Mouse (Mus musculus) c-Kit-negative CD71-positive TER-119-positive erythroid progenitor cells, embryonic 14.5 days (primary cell): ENCODE data around the gene Atad5.
A peak's percentile ranks its signal among the peaks of the same experiment; 100 is the strongest.

Source experiments
- DNase-seq: peaks from one replicate; pipeline ENCODE4 v3.0.0-alpha.2; 2013; ENCODE audit warnings: low read depth, low spot score

Atad5 gene

DNA sequence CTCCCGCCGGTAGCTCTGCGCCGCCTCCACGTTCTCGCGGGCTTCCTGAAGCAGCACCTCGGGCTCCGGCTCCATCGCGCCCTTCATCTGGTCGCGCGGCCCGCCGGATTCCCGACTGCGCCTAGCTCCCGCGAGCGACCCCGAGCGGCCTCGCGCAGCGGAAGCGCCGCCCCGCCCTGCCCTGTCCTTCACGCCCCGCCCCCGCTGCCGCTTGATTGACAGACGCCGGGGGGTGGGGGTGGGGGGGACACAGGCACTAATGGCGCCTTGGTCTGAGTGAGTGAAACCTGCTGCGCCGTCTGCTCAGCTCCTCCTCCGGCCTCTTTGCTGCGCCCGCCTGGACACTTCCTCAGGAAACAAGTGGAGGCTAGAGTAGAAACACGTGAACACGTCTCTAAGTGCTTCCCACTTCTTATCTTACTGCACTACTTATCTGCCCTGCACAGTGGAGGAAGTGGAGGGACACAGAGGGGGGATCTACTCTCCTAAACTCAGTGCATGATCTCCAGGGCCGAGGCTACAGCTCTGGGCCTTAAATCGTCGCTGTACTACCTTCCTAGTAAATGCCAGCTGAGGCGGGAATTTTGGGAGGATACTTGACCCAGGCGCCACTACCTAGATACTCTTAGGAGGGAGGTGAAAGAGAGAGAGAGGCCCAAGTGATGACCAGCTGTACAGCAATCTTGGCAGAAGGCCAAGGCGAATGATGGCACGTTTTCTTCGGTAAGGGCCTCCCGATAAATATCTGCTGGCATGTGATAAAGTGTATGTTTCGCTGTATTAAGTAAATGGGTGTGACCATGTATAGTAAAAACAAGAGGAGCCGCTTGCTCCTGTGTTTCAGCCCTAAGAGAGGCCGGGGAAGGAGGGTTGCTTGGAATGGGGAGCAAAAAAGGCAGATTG is 8.1 kb upstream of the Atad5 start, which contains the start of gene Crlf3:
TSS of gene Crlf3 (minus strand) at position 166 of the 903 bp plus-strand sequence.
- peak; percentile 92 for DNase-seq

DNA sequence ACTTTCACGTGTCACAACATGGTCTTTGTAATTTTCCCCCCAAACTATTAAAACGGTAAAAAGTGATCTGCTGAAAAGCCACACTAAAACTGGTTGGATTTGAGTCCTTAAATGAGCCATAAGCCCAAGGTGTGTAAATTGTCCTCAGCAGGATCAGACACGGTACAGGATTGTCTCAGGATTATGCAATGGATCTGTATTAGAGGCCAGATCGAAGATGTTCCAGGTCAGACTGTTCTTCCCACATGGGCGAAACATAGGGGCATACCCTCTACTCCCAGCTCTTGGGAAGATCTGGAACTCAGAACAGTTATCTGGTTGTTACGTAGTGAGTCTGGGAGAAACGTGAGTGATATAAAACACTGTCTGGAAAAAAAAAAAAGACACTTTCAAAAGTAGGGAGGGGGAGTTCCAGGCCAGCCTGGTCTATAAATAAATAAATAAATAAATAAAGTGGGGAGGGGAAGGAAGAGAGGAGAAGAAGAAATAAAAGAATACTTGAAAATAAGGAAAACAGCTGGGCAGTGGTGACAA is 7.3 kb upstream of the Atad5 start:
- no peak for DNase-seq

DNA sequence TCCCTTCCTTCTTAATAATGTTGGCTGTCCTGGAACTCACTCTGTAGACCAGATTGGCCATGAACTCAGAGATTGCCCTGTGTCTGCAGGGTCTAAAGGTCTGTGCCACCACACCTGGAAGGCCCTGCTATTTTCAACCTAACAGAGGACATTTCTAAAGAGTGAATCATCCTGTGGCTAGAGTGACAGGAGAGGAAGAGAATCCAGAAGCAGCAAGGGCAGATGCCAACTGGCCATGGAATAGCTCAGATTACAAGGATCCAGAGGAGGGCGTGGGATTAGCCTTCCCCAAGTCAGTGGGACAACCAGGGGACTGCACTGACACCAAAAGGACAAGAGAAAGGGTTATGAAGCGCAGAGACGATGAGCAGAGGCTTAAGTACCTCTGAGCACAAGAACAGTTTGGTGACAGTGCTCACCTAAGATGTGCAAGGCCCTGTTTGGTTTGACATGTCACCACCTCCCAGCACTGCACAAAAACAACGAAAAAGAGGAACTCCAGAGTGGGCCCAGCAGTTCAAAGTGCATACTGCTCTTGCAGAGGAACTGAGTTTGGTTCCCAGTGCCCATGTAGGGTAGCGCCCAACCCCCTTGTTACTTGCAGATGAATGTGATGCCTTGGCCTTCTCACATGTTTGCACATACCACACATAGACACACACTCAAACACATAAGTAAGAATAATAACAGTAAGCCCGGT is 3.7 kb upstream of the Atad5 start:
- no peak for DNase-seq

DNA sequence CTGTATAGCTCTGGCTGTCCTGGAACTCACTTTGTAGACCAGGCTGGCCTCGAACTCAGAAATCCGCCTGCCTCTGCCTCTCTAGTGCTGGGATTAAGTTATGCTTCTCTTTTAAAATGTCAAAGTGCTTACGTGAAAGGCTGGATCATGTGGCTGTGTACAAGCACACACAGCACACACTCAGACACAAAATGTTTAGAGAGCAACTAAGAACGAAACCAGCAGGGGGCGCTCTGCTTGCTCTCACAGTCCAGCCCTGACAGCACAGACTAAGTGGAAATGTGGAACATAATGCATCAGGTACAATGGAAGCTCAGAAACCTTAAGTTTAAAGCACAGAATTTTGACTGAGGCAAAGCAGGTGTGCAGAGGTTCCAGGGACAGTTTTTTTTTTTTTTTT is 2.4 kb upstream of the Atad5 start:
- peak; percentile 91 for DNase-seq

DNA sequence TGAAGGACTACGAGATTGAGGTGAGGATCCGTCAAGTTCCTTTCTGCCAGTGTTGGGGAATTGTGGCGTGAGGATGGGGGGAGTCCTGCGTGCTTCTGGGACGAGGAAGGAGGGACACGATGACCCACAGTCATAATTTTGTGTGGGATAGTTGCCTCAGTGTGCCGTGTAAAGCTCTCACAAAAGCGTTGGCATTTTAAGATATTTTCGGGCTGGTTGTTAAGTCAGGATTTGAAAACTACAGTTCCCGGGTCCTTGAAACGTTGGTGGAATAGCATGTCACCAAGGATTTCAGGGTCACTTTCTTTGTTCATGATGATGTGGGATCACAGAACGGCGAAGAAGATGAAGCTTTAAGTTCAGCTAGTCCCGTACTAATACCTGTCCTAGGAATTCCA is 616 bp downstream of the Atad5 start:
- DNase-seq: no peak

DNA sequence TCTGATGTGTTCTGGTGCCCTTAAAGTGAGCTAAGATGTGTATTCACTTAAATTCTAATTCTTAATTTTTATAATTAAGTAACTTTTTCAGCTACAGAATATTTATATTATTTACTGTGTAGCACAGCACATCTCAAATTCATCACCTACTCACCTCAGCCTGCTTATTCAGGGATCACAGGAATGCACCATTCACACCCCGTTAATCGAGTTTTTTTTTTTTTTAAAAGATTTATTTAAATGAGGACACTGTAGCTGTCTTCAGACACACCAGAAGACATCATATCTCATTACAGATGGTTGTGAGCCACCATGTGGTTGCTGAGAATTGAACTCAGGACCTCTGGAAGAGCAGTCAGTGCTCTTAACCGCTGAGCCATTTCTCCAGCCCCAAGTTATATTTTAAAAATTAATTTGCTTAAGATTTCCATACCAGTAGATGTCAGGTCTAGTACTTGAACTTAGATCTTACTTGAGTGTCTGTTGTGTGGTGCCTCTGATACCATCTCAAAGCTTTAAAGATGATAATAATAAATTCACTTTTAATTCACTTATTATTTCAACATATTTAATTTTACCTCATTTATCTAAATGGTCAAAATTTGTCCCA is 1.5 kb downstream of the Atad5 start:
- no peak for DNase-seq

DNA sequence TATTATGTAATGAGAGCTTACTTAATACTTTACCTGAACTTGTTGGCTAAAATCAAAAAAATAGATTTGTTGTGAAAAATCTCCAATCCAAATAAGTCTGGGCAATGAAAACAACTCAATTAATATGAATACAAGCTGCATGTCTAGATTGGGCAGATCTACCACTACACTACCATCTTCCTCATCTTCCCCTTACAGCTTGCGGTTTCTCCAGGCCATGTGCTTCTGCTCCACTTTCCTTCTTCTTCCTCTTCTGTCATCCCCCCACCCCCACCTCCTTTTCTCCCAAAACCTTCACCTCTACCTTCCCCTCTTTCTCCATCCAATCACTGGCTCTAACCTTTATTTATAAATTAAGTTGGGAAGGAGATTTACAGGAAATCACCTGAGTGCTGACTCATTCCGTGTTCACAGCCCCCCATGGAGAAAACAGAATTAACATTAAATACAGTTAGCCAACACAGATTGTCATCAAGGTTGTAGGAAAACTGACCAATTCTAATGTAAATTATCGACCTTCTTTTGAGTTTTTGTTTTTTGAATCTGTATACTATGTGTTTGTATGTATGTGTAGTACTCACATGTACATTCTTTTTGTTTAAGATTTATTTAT is 9.3 kb downstream of the Atad5 start:
- no peak for DNase-seq

DNA sequence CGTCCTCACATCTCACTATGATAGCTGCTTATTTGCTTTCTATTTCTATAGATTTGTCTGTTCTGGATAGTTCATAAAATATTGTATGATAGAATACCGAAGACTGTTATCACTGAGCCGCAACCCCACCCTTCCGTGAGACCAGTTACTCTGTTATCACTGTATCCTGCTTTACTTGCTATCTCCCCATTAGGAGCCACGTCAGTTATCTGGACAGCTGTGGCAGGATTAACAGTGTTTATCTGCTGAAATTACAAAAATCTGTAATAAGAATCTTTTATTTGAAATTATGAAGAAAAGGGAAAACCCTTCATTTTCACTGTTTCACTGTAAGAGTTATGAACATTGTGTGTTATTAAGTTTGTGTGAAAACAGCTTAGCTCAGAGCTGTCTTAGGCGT is 12.1 kb downstream of the Atad5 start:
- no peak for DNase-seq

DNA sequence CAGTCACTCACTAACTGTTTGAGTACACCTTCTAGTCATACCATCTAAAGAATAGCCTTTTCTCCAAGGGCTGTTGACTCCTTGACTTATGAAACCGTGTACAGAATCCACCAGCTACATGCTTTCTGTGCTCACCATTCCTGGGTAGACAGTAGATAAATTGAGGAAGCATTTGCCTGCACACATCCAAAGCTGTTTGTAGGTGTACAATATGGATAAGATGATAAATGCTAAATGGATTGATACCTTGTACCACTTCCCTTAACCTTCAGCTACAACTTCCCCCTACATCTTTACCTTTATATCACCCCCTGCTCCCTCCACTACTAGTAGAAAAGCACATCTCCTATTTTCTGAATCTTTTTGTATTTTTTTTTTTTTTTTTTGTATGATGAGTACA is 15.2 kb downstream of the Atad5 start:
- DNase-seq: no peak

DNA sequence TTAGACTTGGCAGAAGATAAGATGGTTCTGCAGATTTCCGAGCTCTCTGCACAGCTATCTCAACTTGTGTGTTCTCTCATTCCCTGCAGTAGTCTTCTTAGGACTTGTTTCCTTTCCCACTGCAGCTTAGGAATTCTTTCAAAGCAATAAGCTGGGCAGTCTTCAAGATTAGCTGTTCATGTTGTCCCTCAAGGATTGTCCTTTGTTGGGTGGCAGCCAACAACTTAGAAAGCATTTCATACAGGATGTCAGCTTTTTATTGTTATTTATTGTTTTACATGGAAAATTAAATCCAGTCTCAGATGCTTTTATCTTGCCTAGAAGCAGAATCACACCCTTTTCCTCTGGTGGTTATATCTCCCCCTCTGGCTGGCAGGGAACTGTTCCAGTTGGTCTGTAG is 27.2 kb downstream of the Atad5 start:
- no peak for DNase-seq

DNA sequence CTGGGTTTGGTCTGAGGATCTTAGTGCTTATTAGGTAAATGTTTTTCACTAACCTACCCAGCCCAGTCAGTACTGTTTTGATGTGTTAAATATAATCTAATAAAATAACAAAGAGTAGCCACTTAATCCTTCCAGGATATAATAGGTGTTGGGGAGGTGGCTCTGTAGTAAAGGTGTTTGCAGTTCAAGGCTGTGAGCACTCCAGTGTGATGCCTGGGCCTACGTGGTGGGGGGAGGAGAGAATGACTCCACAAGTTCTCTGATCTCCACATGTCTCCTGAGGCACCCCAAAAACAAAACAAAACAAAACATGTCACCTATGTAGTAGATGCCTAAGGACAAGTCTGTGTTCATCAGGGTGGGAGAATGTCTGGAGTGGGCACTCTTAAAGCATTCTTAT is 42.9 kb downstream of the Atad5 start:
- DNase-seq: no peak

DNA sequence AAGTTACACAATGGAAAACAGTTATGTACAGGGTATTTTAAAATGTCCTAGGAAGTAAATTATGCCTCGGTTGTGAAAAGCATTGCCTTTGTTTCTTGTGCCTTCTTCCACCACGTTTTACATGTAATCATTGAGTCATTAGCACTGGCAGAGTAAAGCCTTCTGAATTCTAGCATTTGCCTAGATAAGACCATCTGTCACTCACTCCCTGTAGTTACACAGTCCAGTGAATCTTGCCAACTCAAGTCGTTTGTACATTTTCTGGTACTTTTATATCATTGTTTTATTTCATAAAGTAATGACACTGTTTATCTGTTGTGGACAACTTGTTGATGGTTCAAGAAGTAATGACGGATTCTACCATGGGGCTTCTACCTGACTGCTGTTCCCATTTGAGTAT is 45.5 kb downstream of the Atad5 start:
- DNase-seq: no peak

DNA sequence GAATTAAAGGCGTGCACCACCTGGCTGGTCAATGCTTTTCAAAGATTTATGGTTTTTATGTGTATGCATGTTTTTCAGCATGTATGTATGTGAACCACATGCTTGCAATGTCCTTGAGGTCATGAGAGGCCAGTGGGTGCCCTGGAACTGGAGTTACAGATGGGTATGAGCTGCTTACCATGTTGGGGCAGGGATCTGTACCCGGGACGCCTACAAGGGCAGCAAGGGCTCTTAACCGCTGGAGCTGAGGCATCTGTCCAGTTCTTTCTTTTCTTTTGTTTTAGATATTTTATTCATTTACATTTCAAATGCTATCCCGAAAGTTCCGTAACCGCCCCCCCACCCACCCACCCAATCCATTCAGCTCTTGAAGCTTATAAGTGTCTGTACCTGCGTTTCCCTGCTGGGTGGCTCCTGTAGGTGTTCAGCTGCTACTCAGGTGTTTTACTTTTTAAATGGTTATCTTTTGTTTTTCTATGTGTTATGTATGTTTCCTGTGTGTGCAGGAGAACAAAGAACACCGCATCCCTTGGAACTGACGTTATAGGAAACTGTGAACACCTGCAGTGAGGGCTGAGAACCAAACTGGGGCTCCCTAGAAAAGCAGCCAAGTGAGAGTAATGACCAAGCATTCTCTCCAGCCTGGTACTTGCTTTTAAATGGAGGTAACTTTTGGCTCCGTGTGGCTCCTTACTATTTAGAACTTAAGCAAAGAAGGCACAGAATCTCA is 46.9 kb downstream of the Atad5 start:
- no peak for DNase-seq

DNA sequence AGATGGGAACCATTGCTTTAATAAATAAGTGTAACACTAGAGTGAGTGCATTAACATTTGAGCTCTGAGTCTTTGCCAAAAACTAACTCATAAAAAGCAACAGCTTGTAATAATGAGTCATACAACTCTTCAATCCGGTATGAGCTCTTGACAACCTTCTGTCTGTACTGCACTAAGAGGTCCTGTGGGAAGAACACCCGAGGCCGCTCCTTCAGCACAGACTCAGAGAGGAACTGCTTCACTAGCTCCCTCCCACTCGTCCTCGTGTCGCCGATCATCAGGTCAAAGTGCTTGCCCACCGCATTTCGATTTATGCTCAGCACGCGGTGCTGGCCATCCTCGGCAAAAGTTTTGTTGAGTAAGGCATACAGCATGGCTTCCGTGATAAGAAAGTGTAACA is 47.6 kb downstream of the Atad5 start:
- DNase-seq: no peak

DNA sequence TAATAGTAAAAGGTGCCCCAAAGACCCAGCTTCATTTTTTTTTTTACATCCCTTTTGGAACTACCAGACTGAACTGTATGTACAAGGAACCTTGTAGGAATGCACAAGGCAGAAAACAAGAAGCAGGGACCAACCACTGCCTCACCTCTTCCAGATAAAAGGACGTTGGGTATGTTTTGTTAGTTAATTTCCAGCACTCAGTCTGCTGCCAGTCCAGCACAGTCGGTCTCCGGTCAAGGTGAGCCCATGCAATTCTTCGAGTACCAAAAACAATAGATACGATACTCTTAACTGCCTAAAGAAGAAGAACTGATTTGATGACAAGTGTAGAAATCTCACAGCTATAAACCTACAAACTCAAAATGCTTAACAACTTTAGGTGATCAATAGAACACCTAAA is 48.6 kb downstream of the Atad5 start:
- no peak for DNase-seq

DNA sequence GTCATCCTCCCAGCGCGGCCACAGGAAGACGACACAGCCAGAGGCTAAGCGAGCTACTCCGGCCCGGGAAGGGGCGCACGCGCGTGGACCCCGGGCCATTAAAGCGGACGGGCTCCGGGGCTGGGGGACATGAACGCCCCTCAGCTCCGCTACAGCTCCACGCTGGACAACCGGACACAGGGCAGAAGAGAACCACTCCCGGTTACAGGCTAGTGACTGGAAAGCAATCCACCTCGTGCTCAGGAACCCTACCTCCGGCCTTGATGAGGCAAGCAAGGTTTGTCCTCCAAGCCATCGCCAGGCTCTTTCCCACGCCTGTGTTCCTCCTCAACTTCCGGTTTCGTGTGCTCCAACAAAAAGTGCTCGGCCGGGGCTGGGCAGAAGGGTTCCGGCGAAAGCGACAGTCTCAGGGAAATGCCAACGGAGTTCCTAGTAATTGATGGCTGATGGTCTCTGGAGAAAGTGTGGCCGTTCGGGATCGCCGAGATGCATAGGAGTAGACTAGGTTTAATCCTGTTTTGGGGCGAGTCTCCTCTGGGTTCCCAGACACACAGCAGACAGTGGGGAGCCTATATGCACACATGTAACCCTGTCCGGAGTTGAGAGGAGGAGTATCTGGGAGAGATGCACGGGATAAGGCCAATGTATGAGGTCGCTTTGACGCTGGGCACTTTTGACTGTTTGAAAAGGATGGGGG is 52.8 kb downstream of the Atad5 start, which contains the start of gene Tefm:
TSS of gene Tefm (minus strand) at position 351 of the 697 bp plus-strand sequence.
- peak; percentile 54 for DNase-seq

DNA sequence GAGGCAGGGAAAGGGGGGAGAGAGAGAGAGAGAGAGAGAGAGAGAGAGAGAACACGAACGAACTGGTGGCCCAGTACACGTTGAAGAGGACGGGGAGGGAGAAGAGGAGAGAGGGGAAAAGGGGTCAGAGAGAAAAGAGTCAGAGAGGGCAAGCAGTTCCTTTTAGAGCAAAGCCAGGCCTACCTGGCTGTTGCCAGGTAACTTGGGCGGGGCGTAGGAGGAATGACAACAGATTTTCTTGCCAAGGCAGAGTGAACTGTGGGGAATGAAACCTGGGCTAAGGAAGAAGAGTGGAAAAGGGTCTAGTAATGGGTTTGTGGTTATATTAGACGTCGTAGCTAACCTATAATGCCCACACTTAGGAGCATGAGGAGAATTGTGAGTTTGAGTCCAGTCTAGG is 53.7 kb downstream of the Atad5 start:
- DNase-seq: no peak

DNA sequence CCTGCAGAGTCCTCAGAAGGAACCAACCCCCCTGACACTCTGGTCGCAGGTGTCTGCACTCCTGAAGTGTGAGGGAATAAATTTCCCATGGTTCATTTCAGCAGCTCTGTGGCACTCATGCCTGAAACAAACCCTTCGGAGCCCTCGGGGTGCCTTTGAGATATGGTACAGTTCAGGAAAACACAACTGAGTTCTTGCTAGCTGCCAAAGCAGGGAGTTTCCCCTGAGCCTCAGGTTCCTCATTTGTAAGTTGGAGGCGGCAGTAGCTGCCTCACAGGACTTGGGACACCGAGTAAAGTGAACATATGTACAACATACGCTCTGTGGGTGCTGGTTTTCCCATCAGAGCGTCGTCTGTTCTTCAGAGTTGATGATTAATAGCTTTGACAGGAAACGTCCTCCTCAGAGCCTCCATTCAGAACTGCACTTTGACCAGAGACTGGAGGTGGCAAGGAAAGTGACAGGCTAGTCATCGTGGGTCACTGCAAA is 56.6 kb downstream of the Atad5 start:
- DNase-seq: no peak

DNA sequence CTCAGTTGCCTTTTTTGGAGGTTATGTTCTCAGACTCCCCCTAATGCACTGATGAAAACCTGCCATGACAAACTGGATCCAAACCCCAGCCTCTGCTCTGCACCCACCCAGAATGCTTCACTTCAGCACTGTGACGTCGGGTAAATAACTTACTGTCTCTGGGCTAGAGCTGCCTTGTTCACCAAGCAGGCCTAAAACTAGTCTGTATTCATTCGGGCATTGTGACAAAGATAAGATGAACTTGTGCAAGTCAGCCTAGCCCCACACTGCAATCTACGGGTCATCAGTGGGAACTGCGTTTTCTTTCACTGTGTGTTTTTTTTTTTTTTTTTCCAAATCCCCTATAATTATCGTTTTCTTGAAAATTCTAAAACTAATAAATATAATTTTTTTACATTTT is 58.5 kb downstream of the Atad5 start:
- DNase-seq: no peak

DNA sequence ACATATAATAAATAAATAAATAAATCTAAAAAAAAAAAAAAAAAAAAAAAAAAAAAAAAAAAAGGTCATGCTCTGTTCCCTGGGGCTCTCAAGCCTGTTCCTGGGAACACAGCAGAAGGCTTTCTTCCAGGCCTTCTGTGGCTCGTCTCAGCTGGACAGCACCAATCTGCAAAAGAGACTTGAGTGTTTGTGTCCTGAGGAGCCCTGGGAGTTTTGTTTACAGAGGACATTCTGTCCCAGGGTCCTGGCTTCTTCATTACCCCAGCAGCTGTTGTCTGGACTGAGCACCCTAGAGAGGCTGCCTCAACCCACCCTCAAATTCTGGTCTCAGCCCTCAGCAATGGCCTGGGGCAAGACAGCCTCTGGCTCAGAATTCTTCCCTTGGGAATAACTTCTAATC is 59.1 kb downstream of the Atad5 start:
- no peak for DNase-seq
